Comparison of ENCODE assay signal across 15 mouse cellular contexts in genomic region chr3:39982656-39983055, GRCm38 (mm10).
"Had no signal": no experiment of that assay in that cellular context is flagged by ENCODE, and none has a peak within 500 bp of the region (broad histone marks: within the 10 kb centered on the region; RNA-seq: fewer than 3 reads in every experiment).

No protein-coding gene starts in this region.

- H3K4me1 ChIP-seq: megakaryocyte, embryonic 14.5 days; midbrain, embryonic 13.5 days; midbrain, embryonic 15.5 days; neural tube, embryonic 12.5 days had no signal

- H3K4me3 ChIP-seq: megakaryocyte, embryonic 14.5 days; midbrain, embryonic 13.5 days; midbrain, embryonic 15.5 days; neural tube, embryonic 12.5 days had no signal

- H3K9me3 ChIP-seq: midbrain, embryonic 15.5 days; neural tube, embryonic 12.5 days had no signal

- H3K27me3 ChIP-seq: megakaryocyte, embryonic 14.5 days; midbrain, embryonic 13.5 days; midbrain, embryonic 15.5 days; neural tube, embryonic 12.5 days had no signal

- H3K36me3 ChIP-seq: midbrain, embryonic 13.5 days; midbrain, embryonic 15.5 days; neural tube, embryonic 12.5 days had no signal

- ATAC-seq: midbrain, embryonic 13.5 days; midbrain, embryonic 15.5 days had no signal

- H3K27ac ChIP-seq: macrophage; midbrain, embryonic 13.5 days; midbrain, embryonic 15.5 days; neural tube, embryonic 12.5 days had no signal

- H3K4me2 ChIP-seq: lung, embryonic 14.5 days; midbrain, embryonic 11.5 days; midbrain, embryonic 13.5 days; midbrain, embryonic 15.5 days; neural tube, embryonic 12.5 days had no signal

- DNase-seq: lung, adult 18-20 months; lung, embryonic 14.5 days; lung, postnatal 14 days; lung, postnatal 36 days; right cerebral cortex, postnatal 14 days; spleen, adult 18-20 months; thymus, adult 18-20 months; thymus, postnatal 14 days; thymus, postnatal 36 days had no signal

- H3K9ac ChIP-seq: lung, embryonic 14.5 days; midbrain, embryonic 13.5 days; midbrain, embryonic 15.5 days; neural tube, embryonic 12.5 days had no signal
